Mouse (Mus musculus) testis, adult 2 months (tissue): ENCODE data around the gene Asb4. TPM values are rescaled to one million over a fixed set of nuclear protein-coding genes. Genes with fewer than 3 reads are reported as not detected.

Experiments
- H3K27ac ChIP-seq: fragments of 200-500 bp; 2 replicates; pipeline ENCODE4 v1.5.1; 2012; ENCODE audit warnings: low read depth, low read length; ENCODE audit not compliant: control insufficient read depth, insufficient read depth
- H3K27me3 ChIP-seq: fragments of 200-500 bp; 2 replicates; pipeline ENCODE4 v1.6.1; 2012; ENCODE audit warnings: mild to moderate bottlenecking, low read length, moderate library complexity; ENCODE audit not compliant: control insufficient read depth, insufficient read depth
- H3K36me3 ChIP-seq: fragments of 200-500 bp; 2 replicates; pipeline ENCODE4 v1.6.1; 2012; ENCODE audit warnings: mild to moderate bottlenecking, low read length; ENCODE audit not compliant: control insufficient read depth, insufficient read depth
- H3K4me1 ChIP-seq: fragments of 200-500 bp; 2 replicates; pipeline ENCODE4 v1.6.1; 2012; ENCODE audit warnings: low read length; ENCODE audit not compliant: control insufficient read depth, insufficient read depth
- H3K4me3 ChIP-seq: fragments of 200-500 bp; 2 replicates; pipeline ENCODE4 v1.5.1; 2012; ENCODE audit warnings: low read depth, mild to moderate bottlenecking, low read length, moderate library complexity, mixed read lengths; ENCODE audit not compliant: control insufficient read depth
- CTCF ChIP-seq: fragments of 200-500 bp; IDR thresholded peaks from 2 replicates; pipeline ENCODE4 v1.5.1; 2012; ENCODE audit warnings: low read depth, mild to moderate bottlenecking, inconsistent platforms, low read length, moderate library complexity; ENCODE audit not compliant: control insufficient read depth, insufficient read depth, insufficient replicate concordance
- POLR2A ChIP-seq: fragments of 200-500 bp; IDR thresholded peaks from 2 replicates; pipeline ENCODE4 v1.6.1; 2012; ENCODE audit warnings: low read depth, mild to moderate bottlenecking, inconsistent platforms, low read length, moderate library complexity; ENCODE audit not compliant: control insufficient read depth
- polyA plus RNA-seq: library from polyadenylated mRNA; depleted of rRNA; stranded (reverse); fragments of >200 nt; gene quantifications from 2 replicates; pipeline ENCODE4 v1.2.3, GENCODE M21; 2012

Asb4 gene
- polyA plus RNA-seq, 1 experiment, result 36.5 TPM

GRCm38 (mm10) chr6:5361987-5362386 lies 21.2 kb upstream of the Asb4 start:
- TF ChIP-seq POLR2A (no peak), CTCF (no peak)
- Histone ChIP-seq H3K27ac (no peak overlapping the region), H3K36me3 (no peaks in the 10 kb centered on the region), H3K4me1 (no peaks in the 10 kb centered on the region), H3K4me3 (no peak overlapping the region), H3K27me3 (no peaks in the 10 kb centered on the region)

GRCm38 (mm10) chr6:5365845-5366244 lies 17.3 kb upstream of the Asb4 start:
- no peak for TF ChIP-seq CTCF
- no peak for TF ChIP-seq POLR2A
- H3K4me1 ChIP-seq, result no peaks in the 10 kb centered on the region
- H3K4me3 ChIP-seq, result no peak overlapping the region
- no peaks in the 10 kb centered on the region for H3K36me3 ChIP-seq
- H3K27me3 ChIP-seq, result no peaks in the 10 kb centered on the region
- no peak overlapping the region for H3K27ac ChIP-seq

GRCm38 (mm10) chr6:5376884-5377283 lies 6.3 kb upstream of the Asb4 start:
- Histone ChIP-seq H3K4me1 (peaks cover 6% of the 10 kb centered on the region), H3K36me3 (no peaks in the 10 kb centered on the region), H3K27me3 (no peaks in the 10 kb centered on the region), H3K27ac (no peak overlapping the region), H3K4me3 (no peak overlapping the region)
- TF ChIP-seq CTCF (no peak), POLR2A (no peak)

GRCm38 (mm10) chr6:5379048-5379447 lies 4.1 kb upstream of the Asb4 start:
- Histone ChIP-seq H3K27ac (no peak overlapping the region), H3K4me1 (peaks cover 11% of the 10 kb centered on the region), H3K4me3 (no peak overlapping the region), H3K27me3 (no peaks in the 10 kb centered on the region), H3K36me3 (no peaks in the 10 kb centered on the region)
- TF ChIP-seq CTCF, result no peak

- Histone ChIP-seq H3K4me3 (no peak overlapping the region; the same call in 1 of the 2 replicates), H3K27ac (no peak overlapping the region), H3K4me1 (peaks cover 11% of the 10 kb centered on the region)
Measured at GRCm38 (mm10) chr6:5379781-5380623, 3.2 kb upstream of the Asb4 start.

GRCm38 (mm10) chr6:5380624-5381252 lies 2.4 kb upstream of the Asb4 start:
- Histone ChIP-seq H3K27ac (no peak overlapping the region), H3K36me3 (no peaks in the 10 kb centered on the region), H3K27me3 (no peaks in the 10 kb centered on the region), H3K4me3 (no peak overlapping the region), H3K4me1 (peaks cover 11% of the 10 kb centered on the region)
- TF ChIP-seq CTCF (no peak), POLR2A (no peak)

More at GRCm38 (mm10) chr6:5379781-5380623, 3.2 kb upstream of the Asb4 start:
- no peak for TF ChIP-seq POLR2A
- no peak for TF ChIP-seq CTCF
- Histone ChIP-seq H3K36me3 (no peaks in the 10 kb centered on the region), H3K27me3 (no peaks in the 10 kb centered on the region)

- Histone ChIP-seq H3K27ac (no peak overlapping the region), H3K27me3 (no peaks in the 10 kb centered on the region), H3K4me1 (peaks cover 11% of the 10 kb centered on the region), H3K36me3 (no peaks in the 10 kb centered on the region), H3K4me3 (no peak overlapping the region)
- no peak for TF ChIP-seq CTCF
- no peak for TF ChIP-seq POLR2A
Measured at GRCm38 (mm10) chr6:5381918-5382582, 1.1 kb upstream of the Asb4 start.
